Mouse (Mus musculus) lung, embryonic 16.5 days (tissue): ENCODE data around the gene Hs1bp3. TPM values are rescaled to one million over a fixed set of nuclear protein-coding genes. Genes with fewer than 3 reads are reported as not detected.
A peak's percentile ranks its signal among the peaks of the same experiment; 100 is the strongest.

Experiments used
- ATAC-seq: fragments of 200-750 bp; cut with Nextera tagmentation; 2 replicates; pipeline ENCODE4 v1.8.0; 2017; ENCODE audit warnings: low read depth, mild to moderate bottlenecking, moderate library complexity
- H3K27ac ChIP-seq: fragments of 300-500 bp; sonication (generic); 2 replicates; pipeline ENCODE4 v1.5.1; 2014; ENCODE audit warnings: mild to moderate bottlenecking, control low read depth, low read length
- H3K27me3 ChIP-seq: fragments of 300-500 bp; sonication (generic); 2 replicates; pipeline ENCODE4 v1.6.1; 2014; ENCODE audit warnings: low read depth, low read length, mixed read lengths; ENCODE audit not compliant: control insufficient read depth, insufficient read depth
- H3K36me3 ChIP-seq: fragments of 300-500 bp; sonication (generic); 2 replicates; pipeline ENCODE4 v1.6.1; 2014; ENCODE audit warnings: low read length; ENCODE audit not compliant: control insufficient read depth, insufficient read depth
- H3K4me1 ChIP-seq: fragments of 300-500 bp; sonication (generic); replicated peaks from 2 replicates; pipeline ENCODE4 v1.6.1; 2014; ENCODE audit warnings: low read length, mixed read lengths; ENCODE audit not compliant: control insufficient read depth, insufficient read depth
- H3K4me2 ChIP-seq: fragments of 300-500 bp; sonication (generic); 2 replicates; pipeline ENCODE4 v1.6.1; 2014; ENCODE audit warnings: low read depth, low read length, control low read depth
- H3K4me3 ChIP-seq: fragments of 300-500 bp; sonication (generic); 2 replicates; pipeline ENCODE4 v1.5.1; 2014; ENCODE audit warnings: mild to moderate bottlenecking, low read length, control low read depth
- H3K9ac ChIP-seq: fragments of 300-500 bp; sonication (generic); 2 replicates; pipeline ENCODE4 v1.6.1; 2014; ENCODE audit warnings: low read length, control low read depth
- H3K9me3 ChIP-seq: fragments of 300-500 bp; sonication (generic); 2 replicates; pipeline ENCODE4 v1.6.1; 2016; ENCODE audit warnings: low read length; ENCODE audit not compliant: control insufficient read depth
- WGBS: fragments of 180-500 bp; shearing (Covaris S2); extraction: QIAGEN DNeasy Blood & Tissue Kit; methylation state at CpG from one replicate; pipeline ENCODE4 v1.1.7; 2014; 5-methylcytosine and 5-hydroxymethylcytosine counted together
- polyA plus RNA-seq: library from polyadenylated mRNA; unstranded; fragments of >200 nt; fragmentation: Nextera tagmentation; extraction: Ambion mirVana; gene quantifications from 2 replicates; pipeline ENCODE4 v1.2.1, GENCODE M21; 2015

Hs1bp3 gene
- polyA plus RNA-seq, 1 experiment from 2014 or later, result 16.9 TPM

- peak overlapping the region; percentile 21; the same call in 1 of the 2 replicates for H3K27ac ChIP-seq
- H3K4me3 ChIP-seq, result no peak overlapping the region
- H3K9me3 ChIP-seq, result no peaks in the 10 kb centered on the region
- no peaks in the 10 kb centered on the region for H3K36me3 ChIP-seq
- peaks cover 23% of the 10 kb centered on the region; the same call in 1 of the 2 replicates for H3K4me1 ChIP-seq
- ATAC-seq, result no peak
- H3K4me2 ChIP-seq, result no peak overlapping the region
- H3K9ac ChIP-seq, result no peak overlapping the region
- no peaks in the 10 kb centered on the region for H3K27me3 ChIP-seq
- WGBS, result 29% methylated on average over 7 of the region's 7 CpGs
Observed at GRCm38 (mm10) chr12:8362400-8362799, 49.2 kb downstream of the Hs1bp3 start.

GRCm38 (mm10) chr12:8364321-8364838 is 51.1 kb downstream of the Hs1bp3 start:
- no peaks in the 10 kb centered on the region for H3K36me3 ChIP-seq
- H3K9me3 ChIP-seq, result no peaks in the 10 kb centered on the region
- H3K4me1 ChIP-seq, result peaks cover 10% of the 10 kb centered on the region; the same call in 1 of the 2 replicates
- 54% methylated on average over 6 of the region's 6 CpGs for WGBS
- no peak overlapping the region for H3K9ac ChIP-seq
- H3K27ac ChIP-seq, result no peak overlapping the region
- H3K4me2 ChIP-seq, result no peak overlapping the region
- H3K27me3 ChIP-seq, result no peaks in the 10 kb centered on the region
- no peak for ATAC-seq
- no peak overlapping the region for H3K4me3 ChIP-seq

GRCm38 (mm10) chr12:8365336-8365735 is 52.1 kb downstream of the Hs1bp3 start:
- 53% methylated on average over 7 of the region's 7 CpGs for WGBS
- Histone ChIP-seq H3K4me3 (no peak overlapping the region), H3K9ac (no peak overlapping the region), H3K36me3 (no peaks in the 10 kb centered on the region), H3K4me2 (no peak overlapping the region), H3K27ac (peak overlapping the region; percentile 50), H3K27me3 (no peaks in the 10 kb centered on the region), H3K9me3 (no peaks in the 10 kb centered on the region), H3K4me1 (peaks cover 10% of the 10 kb centered on the region; the same call in 1 of the 2 replicates)
- peak; percentile 80 for ATAC-seq

- H3K4me1 ChIP-seq, result peaks cover 10% of the 10 kb centered on the region; the same call in 1 of the 2 replicates
- no peak overlapping the region for H3K9ac ChIP-seq
- H3K9me3 ChIP-seq, result no peaks in the 10 kb centered on the region
- ATAC-seq, result no peak
- no peaks in the 10 kb centered on the region for H3K36me3 ChIP-seq
- H3K27ac ChIP-seq, result peak overlapping the region; percentile 1; the same call in 1 of the 2 replicates
- WGBS, result 67% methylated on average over 5 of the region's 5 CpGs
- no peak overlapping the region for H3K4me2 ChIP-seq
- H3K4me3 ChIP-seq, result no peak overlapping the region
- no peaks in the 10 kb centered on the region for H3K27me3 ChIP-seq
Observed at GRCm38 (mm10) chr12:8365905-8366576, 52.8 kb downstream of the Hs1bp3 start.

GRCm38 (mm10) chr12:8366688-8367087 is 53.5 kb downstream of the Hs1bp3 start:
- H3K36me3 ChIP-seq, result no peaks in the 10 kb centered on the region
- no peak overlapping the region for H3K4me2 ChIP-seq
- peaks cover 10% of the 10 kb centered on the region; the same call in 1 of the 2 replicates for H3K4me1 ChIP-seq
- no peaks in the 10 kb centered on the region for H3K27me3 ChIP-seq
- no peak overlapping the region for H3K27ac ChIP-seq
- no peak overlapping the region for H3K9ac ChIP-seq
- 43% methylated on average over 3 of the region's 3 CpGs for WGBS
- H3K4me3 ChIP-seq, result no peak overlapping the region
- no peak for ATAC-seq
- H3K9me3 ChIP-seq, result no peaks in the 10 kb centered on the region

- Histone ChIP-seq H3K9ac (no peak overlapping the region), H3K9me3 (no peaks in the 10 kb centered on the region), H3K4me3 (no peak overlapping the region), H3K4me2 (no peak overlapping the region), H3K27me3 (no peaks in the 10 kb centered on the region), H3K4me1 (no peaks in the 10 kb centered on the region), H3K36me3 (no peaks in the 10 kb centered on the region), H3K27ac (no peak overlapping the region)
- no peak for ATAC-seq
- 50% methylated on average over 5 of the region's 5 CpGs for WGBS
Observed at GRCm38 (mm10) chr12:8371746-8372510, 58.7 kb downstream of the Hs1bp3 start.

GRCm38 (mm10) chr12:8372511-8373180 is 59.4 kb downstream of the Hs1bp3 start:
- H3K4me1 ChIP-seq, result no peaks in the 10 kb centered on the region
- ATAC-seq, result no peak
- no peak overlapping the region for H3K4me3 ChIP-seq
- no peaks in the 10 kb centered on the region for H3K9me3 ChIP-seq
- H3K9ac ChIP-seq, result no peak overlapping the region
- H3K27me3 ChIP-seq, result no peaks in the 10 kb centered on the region
- no peak overlapping the region for H3K27ac ChIP-seq
- H3K36me3 ChIP-seq, result no peaks in the 10 kb centered on the region
- no peak overlapping the region for H3K4me2 ChIP-seq
- 57% methylated on average over 7 of the region's 7 CpGs for WGBS

- no peaks in the 10 kb centered on the region for H3K27me3 ChIP-seq
- WGBS, result 69% methylated on average over 5 of the region's 5 CpGs
- peaks cover 5% of the 10 kb centered on the region for H3K4me1 ChIP-seq
- ATAC-seq, result no peak
- no peaks in the 10 kb centered on the region for H3K36me3 ChIP-seq
- H3K9ac ChIP-seq, result no peak overlapping the region
- no peak overlapping the region for H3K4me3 ChIP-seq
- no peak overlapping the region for H3K27ac ChIP-seq
- H3K9me3 ChIP-seq, result no peaks in the 10 kb centered on the region
- no peak overlapping the region for H3K4me2 ChIP-seq
Observed at GRCm38 (mm10) chr12:8373741-8374140, 60.5 kb downstream of the Hs1bp3 start.

- Histone ChIP-seq H3K4me1 (peaks cover 21% of the 10 kb centered on the region), H3K9me3 (no peaks in the 10 kb centered on the region), H3K27ac (no peak overlapping the region), H3K4me2 (no peak overlapping the region), H3K4me3 (no peak overlapping the region), H3K27me3 (no peaks in the 10 kb centered on the region), H3K36me3 (no peaks in the 10 kb centered on the region), H3K9ac (no peak overlapping the region)
- WGBS, result 67% methylated on average over 1 of the region's 1 CpGs
- no peak for ATAC-seq
Observed at GRCm38 (mm10) chr12:8377169-8377568, 63.9 kb downstream of the Hs1bp3 start.
